Mouse (Mus musculus) right cerebral cortex, adult 2 months (tissue): ENCODE results near the gene Chrm3.
"Not testable (repeated sequence)": the region's sequence is repeated elsewhere in the genome, so short reads cannot be mapped to it uniquely, and the experiment has no call there.

ENCODE experiments used
- DNase-seq, 2 experiments: peaks; one replicate each; pipeline ENCODE4 v3.0.0; 2021 to 2022; ENCODE audit warnings: low spot score in 2 of 2

Gene Chrm3

GRCm38 (mm10) chr13:10360777-10361176, at the start of gene Chrm3:
Gene Chrm3, minus strand, starts transcription at chr13:10360847.
- peak; percentile 78 to 81 for DNase-seq

GRCm38 (mm10) chr13:10394364-10394763, 33.7 kb upstream of the Chrm3 start:
- no peak for DNase-seq

DNA sequence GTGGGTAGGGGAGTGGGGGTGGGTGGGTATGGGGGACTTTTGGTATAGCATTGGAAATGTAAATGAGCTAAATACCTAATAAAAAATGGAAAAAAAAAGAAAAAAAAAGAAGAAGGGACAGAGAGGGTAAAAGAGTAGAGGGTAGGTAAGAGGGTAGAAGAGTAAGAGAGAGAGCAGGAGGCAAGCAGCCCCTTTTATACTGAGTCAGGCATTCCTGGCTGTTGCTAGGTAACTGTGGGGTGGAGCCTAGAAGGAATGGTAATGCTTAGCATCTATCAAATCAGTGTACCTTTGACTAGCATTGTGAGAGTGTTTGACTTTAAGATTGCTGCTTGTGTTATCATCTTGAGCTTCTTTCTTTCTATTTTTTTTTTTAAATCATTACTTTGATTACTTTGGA, 14.8 kb upstream of the Chrm3 start:
- not testable (repeated sequence) for DNase-seq

GRCm38 (mm10) chr13:10360199-10360694, 400 bp downstream of the Chrm3 start:
- peak in 1 of 2 experiments; percentile 7 for DNase-seq

DNA sequence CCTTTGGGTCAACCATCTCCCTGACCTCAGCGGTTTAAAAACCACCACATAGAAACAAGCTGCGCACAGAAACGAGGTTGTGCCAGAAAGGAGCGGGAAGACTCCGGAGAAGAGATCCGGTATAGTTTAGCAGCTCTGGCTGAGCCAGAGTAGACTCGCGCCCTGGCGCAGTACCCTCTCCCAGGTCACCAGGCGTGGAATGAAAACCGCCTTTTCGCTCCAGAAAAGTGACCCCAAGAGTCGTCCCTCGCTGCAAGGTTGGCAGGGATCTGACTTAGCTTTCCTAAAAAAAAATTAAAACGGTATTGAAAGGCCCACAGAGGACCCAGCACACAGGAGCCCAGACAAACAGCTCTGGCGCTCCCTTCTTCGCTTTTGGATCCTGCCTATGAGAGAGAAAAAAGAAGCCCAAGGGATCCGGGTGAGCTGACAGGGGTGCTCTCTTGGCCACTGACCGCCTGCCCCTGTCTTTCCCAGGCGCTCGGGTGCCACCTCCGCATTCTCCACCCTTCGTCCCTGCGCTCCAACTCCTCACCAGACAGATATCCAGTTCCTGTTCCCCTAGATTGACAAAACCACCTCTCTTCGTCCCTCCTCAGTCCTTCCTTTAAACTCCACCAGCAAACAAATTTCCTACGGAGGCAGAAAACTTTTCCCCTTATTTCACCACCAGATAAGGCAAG, 990 bp downstream of the Chrm3 start:
- DNase-seq, result peak; percentile 37 to 60

DNA sequence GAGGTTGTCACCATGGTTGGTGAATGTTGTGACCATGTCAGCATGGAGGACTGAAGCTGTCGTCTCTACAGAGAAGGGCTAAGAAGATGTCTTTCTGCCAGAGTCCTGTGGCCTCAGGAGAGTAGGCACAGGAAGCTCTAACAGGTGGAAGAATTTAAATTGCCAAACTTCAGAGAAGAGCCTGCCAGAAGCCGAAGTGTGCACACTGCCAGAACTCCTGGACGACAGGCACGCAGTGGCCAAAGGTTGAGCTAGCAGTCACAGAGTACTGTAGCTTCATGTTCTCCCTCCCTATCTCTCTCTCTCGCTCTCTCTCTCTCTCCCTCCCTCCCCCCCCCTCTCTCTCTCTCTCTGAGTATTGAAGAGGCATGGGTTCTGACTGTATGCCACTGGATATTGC, 4.9 kb downstream of the Chrm3 start:
- DNase-seq, result no peak

GRCm38 (mm10) chr13:10354885-10355575, 5.6 kb downstream of the Chrm3 start:
- DNase-seq, result no peak

- DNase-seq, result no peak
Measured at GRCm38 (mm10) chr13:10352141-10352540, 8.5 kb downstream of the Chrm3 start.

DNA sequence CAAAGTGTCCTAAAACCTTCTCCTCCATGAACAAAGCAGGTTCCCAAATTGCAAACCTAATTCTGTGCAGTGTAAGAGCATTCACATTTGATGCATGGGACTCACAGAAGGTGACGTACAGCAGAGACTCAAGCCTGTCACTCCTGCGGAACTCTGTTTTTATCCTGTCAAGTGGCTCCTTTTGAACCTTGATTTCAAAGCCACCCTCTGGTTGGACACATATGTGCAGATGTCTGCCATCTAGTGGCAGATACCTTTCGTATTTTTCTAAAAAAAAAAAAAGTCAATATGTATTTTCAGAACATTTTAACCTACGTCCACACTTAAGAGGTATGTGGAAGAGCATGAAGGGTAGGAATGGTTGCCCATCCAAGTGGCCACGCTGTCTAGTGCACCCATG, 16.3 kb downstream of the Chrm3 start:
- DNase-seq, result no peak

DNA sequence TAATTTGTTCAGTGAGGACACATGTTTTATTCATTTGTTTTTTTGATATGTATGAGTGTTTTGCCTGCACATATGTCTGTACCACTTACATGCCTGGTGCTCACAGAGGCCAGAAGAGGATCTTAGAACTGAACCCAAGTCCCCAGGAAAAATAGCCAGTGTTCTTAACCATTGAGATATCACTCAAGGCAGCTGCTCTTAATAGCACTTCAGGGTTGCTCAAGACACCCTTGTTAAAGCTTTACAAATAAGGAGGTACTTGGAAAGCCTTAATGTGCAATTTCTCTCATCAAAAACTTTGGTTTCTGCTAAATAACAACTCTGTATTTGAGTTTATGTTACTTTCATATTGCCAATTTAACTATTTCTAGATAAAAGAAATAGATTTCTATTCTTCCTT, 25.1 kb downstream of the Chrm3 start:
- no peak for DNase-seq

DNA sequence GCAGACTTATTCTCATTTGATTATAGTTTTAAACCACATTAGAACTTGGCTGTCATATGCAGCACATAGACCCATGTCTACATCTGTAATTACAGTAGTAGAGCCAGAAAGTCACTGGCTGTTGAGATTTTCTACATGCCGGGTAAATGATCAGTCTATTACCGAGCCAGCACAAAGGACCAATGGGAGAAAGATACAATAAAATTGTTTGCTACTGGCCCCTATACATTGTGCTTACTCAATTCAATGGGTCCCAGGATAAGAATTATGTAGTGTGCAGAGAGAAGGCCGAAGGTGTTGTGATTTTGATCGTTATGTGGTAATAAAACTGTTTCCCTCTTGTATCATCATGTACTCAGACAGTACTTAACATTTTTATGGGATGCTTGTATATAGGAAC, 27.9 kb downstream of the Chrm3 start:
- DNase-seq, result no peak

- DNase-seq, result no peak
Measured at GRCm38 (mm10) chr13:10309811-10310210, 50.8 kb downstream of the Chrm3 start.

GRCm38 (mm10) chr13:10295160-10295559, 65.5 kb downstream of the Chrm3 start:
- DNase-seq, result no peak

GRCm38 (mm10) chr13:10284331-10284730, 76.3 kb downstream of the Chrm3 start:
- no peak for DNase-seq

DNA sequence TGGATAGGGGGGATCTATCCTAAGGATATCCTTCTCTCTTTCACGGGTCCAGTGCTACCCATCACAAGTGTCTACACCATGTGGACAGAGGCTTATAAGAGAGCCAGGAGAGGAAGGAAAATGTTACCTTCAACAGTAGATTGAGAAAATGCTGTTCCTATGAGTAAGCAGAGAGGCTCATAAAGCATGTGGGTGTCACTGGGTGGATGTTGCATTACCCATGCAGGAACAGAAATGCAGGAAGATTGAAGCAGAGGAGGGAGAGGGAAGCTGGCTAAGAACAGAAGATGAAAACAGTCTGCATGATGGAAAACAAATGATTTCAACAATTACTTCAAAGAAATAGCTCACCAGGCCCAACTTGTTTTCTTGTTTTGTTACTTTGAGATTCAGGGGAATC, 85.7 kb downstream of the Chrm3 start:
- DNase-seq, result peak in 1 of 2 experiments; percentile 17

- no peak for DNase-seq
Measured at GRCm38 (mm10) chr13:10263784-10264183, 96.9 kb downstream of the Chrm3 start.

- DNase-seq, result no peak
Measured at GRCm38 (mm10) chr13:10253049-10253448, 107.6 kb downstream of the Chrm3 start.

DNA sequence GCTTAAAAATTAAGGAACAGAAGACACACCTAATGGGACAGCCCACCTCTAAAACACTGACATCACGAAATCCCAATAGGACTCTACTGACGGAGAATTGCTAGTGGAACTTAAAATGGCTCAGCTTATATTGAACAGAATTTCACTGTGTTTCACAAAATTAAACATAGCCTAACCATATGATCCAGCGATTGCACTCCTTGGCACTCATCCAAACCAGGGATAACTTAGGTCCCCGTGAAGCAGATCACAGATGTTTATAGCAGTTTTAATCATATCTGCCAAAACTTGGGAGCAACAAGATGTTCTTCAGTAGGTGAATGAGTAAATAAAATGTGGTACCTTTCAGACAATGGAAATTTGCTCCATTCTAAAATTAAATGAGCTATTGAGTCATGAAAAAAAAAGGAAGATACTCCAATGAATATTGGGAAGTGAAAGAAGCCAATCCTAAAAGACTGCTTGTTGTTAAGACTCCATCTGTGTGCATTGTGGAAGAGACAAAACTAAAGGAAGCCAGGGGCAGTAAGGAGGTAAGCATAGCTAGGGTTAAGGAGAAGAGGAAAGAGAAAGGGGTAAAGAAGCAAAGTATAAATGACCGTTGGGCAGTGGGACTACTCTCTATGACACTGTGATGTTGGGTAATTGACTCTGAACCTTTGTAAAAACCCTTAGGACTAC, 109.0 kb downstream of the Chrm3 start:
- peak; percentile 17 to 18 for DNase-seq

DNA sequence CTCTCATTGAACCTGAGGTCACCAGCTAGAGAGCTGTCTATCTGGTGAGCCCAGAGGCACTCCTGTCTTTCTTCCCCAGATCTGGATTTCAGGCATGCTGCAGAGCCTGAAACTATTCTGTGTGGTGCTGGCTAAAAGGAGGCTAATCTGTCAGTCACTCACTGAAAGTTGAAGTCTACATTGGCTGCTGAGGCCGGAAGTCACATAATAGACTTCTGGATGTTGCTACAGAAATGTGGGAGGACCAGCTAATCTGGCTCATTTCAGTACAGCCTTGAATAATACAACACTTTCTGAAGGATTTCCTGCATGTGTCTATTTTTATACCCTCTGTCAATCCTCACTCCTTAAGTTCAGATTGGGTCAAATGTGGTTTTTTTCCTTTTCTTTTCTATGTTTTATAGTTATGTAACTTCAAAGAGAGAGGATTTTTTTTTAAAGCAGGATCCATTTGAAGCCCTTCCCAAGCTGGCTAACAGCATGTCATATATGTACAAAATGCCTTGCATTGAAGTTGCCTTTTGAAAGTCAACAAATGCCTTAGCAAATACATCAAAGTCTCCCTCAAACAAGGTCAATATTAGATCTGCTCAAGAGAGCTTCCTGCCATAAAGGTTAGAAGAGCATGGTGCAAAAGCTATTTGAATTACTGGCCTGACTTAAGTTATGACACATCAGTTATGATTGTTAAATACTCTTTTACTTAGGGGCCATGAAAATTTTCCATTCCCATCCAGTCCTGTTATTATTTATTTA, 116.2 kb downstream of the Chrm3 start:
- DNase-seq, result peak; percentile 11

GRCm38 (mm10) chr13:10240238-10240637, 120.4 kb downstream of the Chrm3 start:
- DNase-seq, result no peak

GRCm38 (mm10) chr13:10239825-10240224, 120.8 kb downstream of the Chrm3 start:
- no peak for DNase-seq

DNA sequence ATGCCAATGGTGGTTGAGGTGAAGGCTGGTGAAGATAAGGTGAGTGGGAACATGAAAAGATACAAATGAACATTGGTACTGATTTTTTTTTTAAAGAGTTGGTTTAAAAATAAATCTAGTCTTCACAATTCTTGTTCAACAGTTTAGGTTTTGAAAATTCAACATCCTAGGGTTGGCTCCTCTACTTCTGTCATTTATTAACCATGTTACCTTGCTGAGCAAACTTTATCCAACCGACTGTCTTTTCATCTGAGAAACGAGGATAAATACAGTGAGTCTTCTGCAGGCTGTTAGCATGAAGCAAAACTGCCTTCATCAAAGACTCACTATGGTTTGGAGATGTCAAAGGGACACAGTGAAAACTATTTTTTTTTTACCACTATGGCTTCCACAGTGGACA, 123.0 kb downstream of the Chrm3 start:
- DNase-seq, result no peak
